Mouse (Mus musculus): ENCODE measurements around the gene Susd6.

DNA sequence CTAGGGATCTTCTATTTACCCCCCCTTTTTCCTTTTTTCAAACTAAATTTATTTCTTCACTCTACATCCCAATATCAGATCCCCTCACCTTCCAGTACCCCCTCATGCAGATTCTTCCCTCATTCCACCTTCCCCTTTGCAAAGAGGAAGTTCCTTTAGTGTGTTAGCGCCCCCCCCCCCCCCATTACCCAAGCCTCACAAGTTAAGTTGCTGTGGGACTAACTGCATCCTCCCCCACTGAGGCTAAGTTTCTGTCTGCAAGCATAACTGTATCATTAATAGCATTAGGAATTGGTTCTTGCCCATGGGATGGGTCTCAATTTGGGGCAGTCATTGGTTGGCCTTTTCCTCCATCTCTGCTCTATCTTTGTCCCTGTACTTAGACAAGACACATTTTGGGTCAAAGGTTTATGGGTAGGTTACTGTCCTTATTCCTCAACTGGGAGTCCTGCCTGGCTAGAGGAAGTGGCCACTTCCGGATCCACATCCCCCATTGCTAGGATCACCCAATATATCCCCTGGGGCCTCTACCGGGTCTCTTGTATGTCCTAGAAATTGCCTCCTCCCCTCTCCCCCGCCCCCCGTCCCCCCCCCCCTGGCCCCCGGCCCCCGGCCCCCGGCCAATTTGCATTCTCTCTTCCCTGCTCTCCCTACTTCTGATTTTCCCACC, 44.7 kb downstream of the Susd6 start:
- TF ChIP-seq EP300 (IDR thresholded peaks at IDR 0.05; ENCODE audit: insufficient read depth, low read depth, low read length) (no peak), CTCF (IDR thresholded peaks at IDR 0.05; ENCODE audit: low read depth, low read length) (no peak)

Data from ES-Bruce4 (cell line).